Mouse (Mus musculus): Measurements from ENCODE around the gene Carm1. TPM values are rescaled to one million over a fixed set of nuclear protein-coding genes. Genes with fewer than 3 reads are reported as not detected.
A peak's percentile ranks its signal among the peaks of the same experiment; 100 is the strongest.
"Not testable (repeated sequence)": the region's sequence is repeated elsewhere in the genome, so short reads cannot be mapped to it uniquely, and the experiment has no call there.

Carm1 gene
- total RNA-seq, 2 experiments from 2014 or later = 57.7 to 61.2 TPM

DNA sequence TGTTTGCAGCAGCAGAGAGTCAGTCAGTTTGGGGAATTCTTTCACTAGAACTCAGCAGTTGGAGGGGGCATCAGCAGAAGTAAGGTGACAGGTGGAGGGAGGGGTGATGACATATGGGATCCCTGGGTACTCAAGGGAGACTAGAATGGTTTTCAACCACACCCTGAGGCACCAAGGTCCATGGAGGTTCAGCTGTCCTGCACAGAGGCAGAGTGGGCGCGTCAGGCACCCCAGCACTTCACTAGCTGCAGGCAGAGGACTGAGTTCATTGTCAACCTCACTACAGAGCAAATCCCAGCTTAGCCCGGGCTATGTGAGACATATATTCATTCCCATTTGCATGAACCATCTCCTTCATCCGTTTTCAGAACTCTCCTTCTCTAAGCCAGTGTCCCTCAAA lies 9.7 kb upstream of the Carm1 start:
- DNase-seq = no peak

DNA sequence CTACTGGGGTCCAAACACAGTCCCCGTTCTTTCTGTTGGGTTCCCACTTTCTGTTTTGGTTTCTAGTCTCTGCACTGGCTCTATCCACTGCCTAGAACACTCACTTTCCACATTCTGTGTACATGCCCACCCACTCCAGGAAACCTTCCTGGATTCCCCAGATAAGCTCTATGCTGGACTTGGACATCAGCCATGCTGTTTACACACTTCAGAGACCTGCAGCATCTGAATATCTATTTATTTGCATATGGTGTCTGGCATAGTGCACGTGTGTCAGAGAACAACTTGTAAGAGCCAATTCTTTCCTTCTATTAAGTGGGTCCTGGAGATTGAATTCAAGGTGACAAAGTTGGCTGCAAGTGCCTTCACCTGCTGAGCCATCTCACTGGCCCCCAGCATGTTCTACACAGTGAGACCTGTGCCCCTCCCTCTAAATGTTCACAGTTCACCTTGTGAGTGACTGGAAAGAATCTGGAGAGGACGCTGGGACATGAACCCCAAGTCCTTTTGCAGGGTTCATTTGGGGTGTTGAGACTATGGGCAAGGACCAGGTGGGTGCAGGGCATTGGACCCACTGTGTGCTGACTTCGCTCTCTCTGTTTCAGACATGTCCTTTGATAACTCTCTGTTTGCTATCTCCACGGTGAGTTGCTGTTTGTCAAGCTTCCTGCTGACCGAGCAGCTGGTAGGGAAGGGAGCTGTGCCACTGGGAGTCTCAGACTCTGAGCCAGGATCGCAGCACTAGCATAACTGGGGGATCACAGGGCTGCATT lies 6.5 kb upstream of the Carm1 start:
- no peak for DNase-seq

DNA sequence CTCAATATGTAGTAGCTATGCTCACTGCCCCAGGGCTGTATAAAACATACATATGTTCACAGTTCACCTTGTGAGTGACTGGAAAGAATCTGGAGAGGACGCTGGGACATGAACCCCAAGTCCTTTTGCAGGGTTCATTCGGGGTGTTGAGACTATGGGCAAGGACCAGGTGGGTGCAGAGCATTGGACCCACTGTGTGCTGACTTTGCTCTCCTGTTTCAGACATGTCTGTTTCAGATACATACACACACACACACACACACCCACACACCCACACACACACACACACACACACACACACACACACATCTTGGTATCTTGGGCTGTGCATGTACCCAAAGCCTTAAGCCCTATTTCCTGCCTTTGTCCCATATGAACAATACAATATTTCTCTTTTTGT lies 4.7 kb upstream of the Carm1 start:
- not testable (repeated sequence) for DNase-seq

DNA sequence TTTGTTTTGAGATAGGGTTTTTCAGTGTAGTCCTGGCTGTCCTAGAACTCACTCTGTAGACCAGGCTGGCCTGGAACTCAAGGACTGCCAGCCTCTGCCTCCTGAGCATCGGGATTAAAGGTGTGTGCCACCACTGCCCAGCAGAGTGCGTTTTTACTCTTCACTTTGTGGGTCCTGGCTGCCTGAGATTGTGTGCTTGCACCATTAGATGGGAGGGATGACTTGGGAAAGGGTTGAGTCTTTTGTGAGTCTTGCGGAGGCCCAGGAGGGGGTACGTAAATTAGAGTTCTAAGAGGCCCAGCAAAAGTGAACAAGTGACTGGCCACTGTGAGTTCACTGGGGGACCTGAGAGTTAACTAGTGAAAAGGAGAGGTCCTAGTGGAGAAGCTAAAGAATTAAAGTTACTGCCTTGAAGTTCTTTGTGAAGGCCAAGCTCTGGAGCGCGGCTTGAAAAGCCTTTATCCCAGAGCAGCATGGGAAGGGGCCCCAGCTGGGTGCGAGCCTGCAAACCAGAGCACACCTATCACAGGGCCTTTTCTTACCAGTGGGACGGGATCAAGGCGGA lies 1.3 kb upstream of the Carm1 start:
- DNase-seq = no peak

DNA sequence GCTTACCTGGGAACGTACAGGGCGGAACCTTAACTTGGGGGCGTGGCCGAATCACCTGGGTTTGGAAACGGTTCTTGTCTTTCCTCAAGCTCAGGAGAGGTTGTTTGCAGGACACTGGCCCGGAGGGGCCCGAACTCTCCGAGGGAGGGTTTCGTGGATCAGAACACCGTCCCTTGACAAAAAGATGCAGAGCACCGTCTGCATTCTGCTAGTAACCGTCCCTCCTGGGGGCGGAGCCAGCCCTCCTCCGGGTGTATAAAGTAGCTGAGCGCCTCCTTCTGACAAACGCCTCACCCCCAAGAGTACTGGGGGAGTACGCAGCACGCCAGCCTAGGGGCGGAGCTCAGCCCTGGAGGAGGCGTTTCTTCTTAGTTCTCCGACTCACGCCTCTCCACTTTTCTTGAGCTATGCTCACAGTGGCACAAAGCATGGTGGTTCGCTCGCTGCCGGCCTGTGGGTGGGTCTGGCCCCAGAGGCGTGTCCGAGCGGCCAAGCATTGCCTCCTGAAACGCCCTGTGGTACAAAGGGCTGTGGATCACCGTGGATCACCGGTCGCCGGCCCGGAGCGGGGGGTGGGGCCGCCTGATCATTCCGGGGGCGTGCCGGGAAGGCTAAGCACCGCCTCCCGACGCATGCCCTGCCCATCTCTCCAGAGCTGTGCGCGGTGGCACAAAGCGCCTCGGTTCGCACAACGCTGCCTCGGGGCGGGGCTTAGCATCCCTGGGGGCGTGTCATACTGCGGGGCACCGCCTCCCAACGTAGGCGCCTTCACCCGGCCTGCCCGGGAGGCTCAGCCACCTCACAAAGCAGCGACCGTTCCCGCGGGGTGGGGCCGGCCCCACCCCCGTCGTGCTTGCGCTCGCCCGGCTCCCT lies 542 bp upstream of the Carm1 start:
- peak; percentile 99 for DNase-seq

DNA sequence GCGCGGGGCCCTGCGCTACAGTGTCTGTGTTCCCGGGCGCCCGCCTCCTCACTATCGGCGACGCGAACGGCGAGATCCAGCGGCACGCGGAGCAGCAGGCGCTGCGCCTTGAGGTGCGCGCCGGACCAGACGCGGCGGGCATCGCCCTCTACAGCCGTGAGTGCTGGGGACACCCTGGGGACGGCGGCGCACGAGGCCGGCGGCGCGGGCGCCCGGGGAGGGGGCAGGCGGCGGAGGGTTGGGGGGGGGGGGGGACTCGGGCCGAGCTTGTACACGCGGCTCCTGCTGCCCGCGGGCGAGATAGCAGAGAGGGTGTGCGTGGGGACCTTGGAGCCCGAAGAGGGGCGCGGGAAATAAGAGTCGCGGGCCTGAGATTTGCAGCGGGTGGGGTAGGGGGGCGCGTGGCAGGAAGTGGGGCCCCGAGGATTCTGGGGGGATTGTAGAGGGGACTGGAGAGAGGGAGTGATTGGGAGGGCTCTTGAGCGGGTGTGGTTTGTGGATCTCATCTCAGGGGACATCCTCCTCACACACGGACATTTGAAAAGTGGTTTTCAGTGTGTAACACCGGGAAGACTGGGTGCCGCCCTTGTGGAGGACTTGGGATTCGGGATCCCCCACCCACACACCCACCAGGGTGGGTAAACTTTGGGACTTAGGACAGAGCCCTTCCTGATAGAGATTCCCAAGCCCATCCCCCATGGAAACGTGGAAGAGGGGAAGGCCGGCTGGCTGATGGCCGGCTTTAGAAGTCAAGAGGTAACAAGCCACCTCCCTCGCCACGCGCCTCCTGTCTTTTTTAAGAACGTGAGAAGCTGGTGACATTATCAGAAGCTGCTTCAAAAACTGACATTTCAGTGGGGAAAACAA lies 614 bp downstream of the Carm1 start:
- DNase-seq = peak; percentile 69 to 74

DNA sequence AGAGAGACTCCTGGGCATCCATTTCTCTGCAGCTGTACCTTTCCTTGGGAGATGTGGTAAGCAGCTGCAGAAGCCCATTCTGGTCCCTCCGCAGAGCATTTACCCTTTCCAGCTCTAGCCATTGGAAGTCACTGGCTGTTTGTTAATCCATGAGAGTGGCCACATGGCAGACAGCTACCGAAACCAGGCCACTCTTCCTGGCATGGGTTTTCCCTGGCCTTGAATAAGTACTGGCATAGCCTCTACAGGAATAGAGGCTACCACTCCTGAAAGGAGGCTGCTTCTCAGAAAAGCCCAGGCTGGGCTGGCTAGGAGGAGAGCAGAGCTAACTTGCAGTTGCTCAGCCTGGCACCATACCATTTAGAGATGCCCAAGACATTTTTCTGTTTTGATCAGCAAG lies 4.4 kb downstream of the Carm1 start:
- DNase-seq = no peak

DNA sequence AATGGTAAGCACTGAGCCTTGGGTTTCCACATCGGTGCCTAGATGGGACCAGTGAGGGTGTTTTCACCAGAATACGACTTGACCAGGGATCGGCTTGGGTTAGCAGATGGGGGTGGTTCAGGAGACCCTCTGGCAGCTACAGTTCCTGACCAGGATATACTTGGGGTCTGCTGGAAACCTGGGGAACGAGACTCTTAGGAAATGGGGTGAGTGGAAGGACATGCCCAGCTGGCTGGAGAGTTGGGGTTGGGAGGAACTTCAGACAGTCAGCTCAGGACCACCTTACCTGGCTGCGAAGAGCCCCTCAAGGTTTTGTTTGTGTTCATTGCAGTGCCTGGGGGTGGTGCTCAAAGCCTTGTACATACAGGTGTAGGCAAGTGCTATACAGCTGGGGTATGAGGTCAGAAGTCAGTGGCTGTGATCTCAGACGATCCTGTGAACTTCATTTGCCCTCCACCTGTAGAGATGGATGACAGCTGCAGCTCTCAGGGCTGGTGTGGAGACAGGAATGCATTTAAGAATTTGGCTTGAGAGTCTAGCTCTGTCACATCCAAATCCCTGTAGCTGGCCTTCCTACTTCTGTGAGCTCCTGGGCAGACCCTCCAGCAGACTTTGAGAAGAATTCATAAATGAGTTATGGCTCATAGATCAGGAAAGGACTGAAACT lies 7.0 kb downstream of the Carm1 start:
- DNase-seq = no peak

DNA sequence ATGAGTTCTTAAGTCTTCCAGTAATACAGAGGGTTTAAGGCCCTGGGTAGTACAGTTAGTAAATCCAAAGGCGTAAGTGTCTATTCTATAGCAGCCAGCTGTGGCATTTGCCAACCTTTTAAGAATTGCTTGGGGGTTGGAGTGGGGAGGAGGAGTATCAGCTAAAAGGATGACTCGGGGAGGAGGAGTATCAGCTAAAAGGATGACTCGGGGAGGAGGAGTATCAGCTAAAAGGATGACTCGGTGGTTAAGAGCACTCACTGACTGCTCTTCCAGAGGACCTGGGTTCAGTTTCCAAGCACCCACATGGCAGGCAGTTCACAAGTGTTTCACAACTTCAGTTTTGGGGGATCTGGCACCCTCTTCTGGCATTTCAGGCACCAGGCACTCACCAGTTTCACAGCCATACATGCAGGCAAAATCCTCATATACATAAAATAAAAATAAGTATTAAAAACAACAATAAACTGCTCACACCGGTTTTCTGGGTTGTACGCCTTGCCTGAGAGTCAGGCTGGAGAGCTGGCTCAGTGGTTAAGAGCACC lies 8.6 kb downstream of the Carm1 start:
- no peak for DNase-seq

DNA sequence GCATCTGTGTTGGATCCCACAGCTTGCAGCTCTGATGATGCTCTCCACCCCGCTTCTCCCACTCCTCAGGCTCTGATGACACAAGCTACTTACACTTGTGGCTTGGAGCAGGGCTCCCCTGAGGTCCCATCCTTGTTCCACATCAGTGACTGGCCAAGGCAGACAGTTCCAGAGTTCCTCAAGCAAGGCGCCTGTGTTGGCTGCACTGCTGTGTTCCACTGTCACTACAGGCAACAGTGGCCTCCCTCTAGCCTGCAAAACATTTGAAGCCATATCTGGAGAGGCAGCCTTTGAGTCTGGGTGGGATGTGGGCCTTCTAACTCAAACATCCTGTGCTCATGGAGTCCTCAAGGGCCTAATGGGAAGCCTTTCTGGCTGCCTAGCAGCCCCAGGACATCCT lies 10.3 kb downstream of the Carm1 start:
- DNase-seq = no peak

DNA sequence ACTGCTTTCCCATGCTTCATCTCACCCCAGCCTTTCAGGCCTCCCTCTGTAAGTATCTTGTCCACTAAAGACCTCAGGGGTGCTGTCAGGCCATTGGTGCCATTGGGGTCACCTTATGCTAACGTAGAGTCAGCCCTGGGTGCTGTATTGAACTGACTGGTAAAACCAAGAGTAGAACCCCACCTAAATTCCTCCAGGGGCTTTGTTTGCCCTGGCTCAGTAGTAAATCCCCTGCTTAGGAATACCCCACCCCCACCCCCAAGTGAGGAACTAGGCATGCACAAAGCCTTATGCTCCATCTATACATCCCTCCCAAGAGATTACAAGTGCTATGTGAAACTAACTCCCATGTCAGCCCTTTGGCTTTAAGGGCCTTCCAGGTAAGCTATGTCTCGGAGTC lies 10.9 kb downstream of the Carm1 start:
- DNase-seq = no peak

DNA sequence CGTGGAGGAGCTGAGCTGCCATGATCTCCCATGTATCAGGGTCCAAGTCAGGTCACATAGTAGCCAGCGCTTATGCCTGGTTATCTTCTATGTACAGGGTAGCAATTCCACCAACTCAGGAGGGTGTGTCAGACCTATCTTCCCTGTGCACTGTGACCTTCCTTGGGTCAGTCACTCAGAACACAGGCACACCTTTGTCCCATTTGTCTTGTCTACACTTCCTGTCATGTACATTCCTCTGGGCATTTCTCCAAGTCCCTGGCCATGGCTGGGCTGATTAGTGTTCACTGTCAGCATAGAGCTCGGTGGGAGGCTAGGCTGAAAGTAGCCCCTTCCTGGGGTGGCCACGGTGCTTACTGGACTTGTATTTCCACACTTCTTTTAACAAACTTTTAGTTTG lies 11.7 kb downstream of the Carm1 start:
- DNase-seq = peak; percentile 36 to 37

DNA sequence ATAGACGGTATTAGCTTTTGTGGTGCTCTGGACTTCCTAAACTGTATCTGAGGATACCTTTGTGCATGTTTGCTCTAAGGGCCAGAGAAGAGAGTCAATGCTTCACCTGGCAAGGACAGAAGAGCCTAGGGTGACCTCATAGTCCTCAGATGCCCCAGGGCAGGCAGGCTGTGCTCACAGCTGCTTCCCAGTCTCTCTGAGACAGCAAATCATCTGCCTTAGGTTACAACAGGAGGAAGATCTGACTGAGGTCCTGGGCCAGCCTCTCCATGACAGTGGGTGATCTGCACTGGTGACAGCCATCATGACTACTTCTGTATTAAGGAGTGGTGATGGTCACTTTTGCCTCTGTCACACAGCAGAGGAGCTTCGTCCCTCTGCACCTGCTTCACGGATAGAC lies 12.5 kb downstream of the Carm1 start:
- DNase-seq = no peak

DNA sequence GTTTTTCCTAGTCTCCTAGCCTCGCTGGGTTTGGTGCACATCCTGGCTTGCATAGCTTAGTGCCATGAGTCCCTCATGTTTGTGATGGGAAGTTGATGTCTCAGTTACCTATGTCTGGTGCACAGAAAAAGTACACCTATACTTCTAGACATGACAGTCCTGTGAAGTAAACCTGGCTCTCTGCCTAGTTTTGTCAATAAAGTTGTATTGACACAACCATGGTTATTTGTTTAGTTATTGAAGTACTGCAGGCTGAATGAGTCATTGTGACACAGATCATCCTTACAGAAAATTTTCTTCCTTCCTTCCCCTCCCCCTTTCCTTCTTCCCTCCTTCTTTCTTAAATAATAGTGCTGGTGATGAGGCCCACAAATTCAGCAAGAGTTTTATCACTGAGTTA lies 17.7 kb downstream of the Carm1 start:
- no peak for DNase-seq

DNA sequence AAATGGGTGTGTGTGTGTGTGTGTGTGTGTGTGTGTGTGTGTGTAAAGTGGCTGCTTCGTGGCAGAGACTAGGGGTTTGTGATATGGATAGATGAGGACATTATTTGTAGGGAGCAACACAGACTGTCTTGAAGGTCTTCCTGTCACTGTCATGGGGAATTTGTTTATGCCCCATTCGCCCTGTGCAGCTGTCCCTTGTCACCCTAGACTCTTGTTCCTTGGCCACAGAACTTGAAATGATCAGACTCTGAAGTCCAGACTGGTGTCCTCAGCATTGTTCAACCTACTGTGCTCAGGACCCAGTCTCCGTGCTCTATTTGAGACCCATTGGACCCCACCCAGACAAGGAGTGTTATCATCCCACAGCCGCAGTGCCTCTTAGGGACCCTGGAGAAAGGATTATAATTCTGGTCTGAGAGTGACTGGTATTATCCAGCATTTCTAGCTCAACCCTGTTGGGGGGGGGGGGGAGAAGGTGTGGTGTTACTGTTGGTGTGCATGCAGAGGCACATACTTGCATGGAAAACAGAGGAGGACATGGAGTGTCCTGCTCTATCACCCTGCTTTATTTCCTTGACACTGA lies 18.4 kb downstream of the Carm1 start:
- no peak for DNase-seq

DNA sequence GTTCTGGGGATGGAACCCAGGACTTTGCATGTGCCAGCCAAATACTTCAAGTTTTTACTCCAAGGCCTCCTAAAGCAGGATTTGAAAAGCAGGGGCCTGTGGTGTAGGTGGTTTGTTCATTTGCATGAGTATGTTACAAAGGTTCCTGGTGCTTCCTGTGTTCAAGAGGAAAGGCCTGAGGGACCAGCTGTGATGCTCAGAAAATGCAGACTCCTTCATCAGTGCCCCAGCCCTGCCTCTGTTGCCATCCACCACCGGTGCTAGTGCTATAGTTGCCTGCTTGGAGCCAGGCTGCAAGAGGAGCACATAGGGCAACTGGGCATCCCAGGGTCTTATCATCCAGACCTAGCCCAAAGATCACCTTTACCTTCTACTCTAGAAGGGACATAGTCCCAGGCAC lies 19.8 kb downstream of the Carm1 start:
- no peak for DNase-seq

DNA sequence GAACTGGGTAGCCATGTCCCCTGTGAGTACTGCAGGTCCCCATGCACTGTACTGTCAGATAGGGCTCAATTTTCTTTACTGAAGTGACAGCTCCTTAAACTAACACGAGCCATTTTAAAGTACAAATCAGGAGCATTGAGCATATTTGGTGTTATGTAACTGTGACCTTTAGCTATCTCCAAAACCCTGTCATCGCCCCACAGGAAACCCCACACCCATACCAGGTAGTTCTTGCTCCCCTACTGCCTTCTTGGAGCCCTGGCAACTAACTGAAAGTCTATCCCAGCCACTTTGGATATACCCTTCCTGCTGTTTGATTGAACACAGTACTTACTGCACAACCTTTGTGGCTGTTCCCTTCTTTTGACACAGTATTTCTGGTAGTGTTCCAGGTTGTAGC lies 20.4 kb downstream of the Carm1 start:
- no peak for DNase-seq

DNA sequence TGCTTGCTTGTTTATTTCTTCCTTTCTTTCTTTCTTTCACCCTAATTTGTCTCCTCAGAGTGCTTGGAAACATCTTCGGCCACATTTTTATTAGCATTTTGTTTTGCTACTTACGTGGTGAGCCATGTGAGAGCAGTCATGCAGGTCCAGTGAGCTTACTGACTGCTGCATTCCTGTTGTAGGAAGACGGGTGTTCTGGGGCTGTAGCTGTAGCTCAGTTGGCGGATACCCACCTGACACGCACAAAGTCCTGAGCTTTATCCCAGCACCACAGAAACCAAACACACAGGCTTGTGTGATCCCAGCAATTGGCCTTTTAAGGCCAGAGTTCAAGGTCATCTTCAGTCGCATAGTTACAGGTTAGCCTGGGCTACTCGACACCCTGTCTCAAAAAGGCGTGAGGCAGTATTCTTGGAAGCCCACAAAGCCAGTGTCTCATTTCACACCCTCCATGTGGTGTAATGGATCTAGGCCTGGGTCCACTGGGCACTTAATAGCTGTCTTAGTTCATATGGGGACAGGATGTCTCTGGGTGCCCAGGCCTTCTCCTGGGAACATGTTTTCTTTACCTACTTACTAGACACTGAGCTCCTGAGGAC lies 22.1 kb downstream of the Carm1 start:
- DNase-seq = no peak

DNA sequence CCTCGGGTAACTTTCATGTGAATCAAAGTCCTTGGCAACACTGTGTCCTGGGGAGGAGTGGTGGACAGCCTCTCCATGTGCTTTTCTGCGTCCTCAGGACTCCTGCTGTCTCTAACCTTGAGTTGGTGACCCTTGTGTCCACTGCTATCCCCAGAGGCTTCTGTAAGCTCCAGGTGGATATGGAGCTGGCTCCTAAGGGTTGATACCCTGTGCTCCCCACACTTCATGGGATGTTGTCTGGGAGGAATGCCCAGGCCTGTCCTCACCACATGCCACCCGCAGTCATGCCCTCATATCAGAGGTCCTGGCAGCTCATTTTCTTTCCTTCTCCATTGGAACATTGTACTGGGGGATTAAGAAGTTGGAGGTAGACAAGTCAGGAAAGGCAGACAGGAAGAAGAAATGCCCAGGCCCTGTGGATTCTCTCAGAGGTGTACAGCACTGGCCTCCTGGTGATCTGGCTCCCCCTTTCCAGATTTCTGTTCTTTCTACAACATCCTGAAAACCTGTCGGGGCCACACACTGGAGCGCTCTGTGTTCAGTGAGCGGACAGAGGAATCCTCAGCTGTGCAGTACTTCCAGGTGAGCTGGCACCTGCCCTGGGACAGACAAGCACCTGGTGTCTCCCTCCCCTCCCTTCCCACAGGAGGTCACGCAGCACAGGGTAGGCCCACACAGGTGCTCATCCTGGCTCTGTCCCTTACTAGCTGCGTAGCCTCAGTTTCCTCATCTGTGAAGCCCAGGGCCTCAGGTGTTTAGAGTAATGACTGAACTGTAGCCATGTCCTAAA lies 27.5 kb downstream of the Carm1 start:
- peak in 1 of 2 experiments; percentile 63 for DNase-seq

DNA sequence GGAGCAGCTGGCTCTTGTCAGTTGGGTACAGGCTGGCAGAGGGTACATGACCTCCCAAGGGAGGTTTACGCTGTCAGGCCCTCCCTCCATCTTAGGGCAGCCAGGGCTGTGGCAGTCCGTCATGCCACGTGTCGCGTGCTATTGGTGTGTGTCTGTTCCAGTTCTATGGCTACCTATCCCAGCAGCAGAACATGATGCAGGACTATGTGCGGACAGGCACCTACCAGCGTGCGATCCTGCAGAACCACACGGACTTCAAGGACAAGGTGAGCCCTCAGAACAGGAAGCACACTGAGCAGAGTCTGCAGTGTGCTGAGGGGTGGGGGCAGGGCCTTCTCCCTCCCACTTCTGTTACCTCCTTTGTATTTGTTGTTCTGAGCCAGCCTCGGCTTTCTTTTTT lies 28.6 kb downstream of the Carm1 start:
- DNase-seq = no peak

Measured in heart, adult 18-20 months (tissue).